Mouse (Mus musculus): ENCODE measurements around the gene Erich3. TPM values are rescaled to one million over a fixed set of nuclear protein-coding genes. Genes with fewer than 3 reads are reported as not detected.
A peak's percentile ranks its signal among the peaks of the same experiment; 100 is the strongest.

Gene Erich3
- polyA plus RNA-seq, 1 experiment from 2014 or later: 0.29 TPM

DNA sequence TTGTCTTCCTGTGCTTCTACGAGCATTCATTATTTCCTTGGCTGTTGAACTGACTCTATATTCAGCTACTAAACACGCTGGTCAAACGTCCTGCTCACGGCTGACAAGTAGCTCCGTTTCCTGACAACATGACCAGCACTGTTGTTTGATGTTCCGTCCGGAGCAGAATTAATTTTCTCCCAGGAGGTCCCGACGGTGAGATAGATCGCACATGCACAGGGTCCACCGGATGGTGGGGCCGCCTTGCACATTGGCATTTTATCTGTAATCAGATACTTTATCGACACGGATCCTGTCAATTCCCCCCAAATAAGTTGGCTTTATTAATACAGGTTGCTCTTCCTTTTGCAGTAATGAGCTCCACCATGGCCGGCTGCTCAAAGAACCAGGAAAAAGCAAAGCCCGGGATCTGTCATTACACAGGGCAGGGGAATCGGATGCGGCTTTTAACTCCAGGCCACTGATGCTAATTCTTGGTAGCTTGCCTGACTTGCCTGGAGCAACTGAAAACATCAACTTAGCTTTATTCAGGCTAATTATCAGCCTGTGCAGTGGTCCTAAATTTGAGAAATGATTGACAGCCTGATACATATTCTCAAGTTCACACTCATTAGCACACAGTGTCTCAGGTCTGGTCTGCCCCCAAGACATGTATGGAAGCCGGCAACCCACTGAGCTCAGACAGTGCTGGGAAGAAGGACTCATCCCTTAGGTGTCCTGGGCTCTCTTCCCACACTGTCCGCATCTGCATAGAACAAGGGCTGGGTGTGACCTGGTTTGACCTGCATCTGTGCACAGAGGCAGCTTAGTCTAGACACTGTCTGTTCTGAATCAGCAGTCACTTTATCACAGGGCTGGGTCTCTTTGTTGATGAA, 14.0 kb upstream of the Erich3 start:
- Histone ChIP-seq H3K27me3 (ENCODE audit: control insufficient read depth, insufficient read depth, low read length) (no peaks in the 10 kb centered on the region), H3K4me2 (replicated peaks; ENCODE audit: low read depth, low read length) (no peak overlapping the region), H3K9me3 (ENCODE audit: control insufficient read depth, low read length) (no peaks in the 10 kb centered on the region), H3K27ac (ENCODE audit: low read depth, low read length) (no peak overlapping the region), H3K4me1 (replicated peaks; ENCODE audit: control insufficient read depth, insufficient read depth, low read length) (no peaks in the 10 kb centered on the region), H3K36me3 (ENCODE audit: control insufficient read depth, insufficient read depth, low read length) (no peaks in the 10 kb centered on the region), H3K4me3 (ENCODE audit: low read depth, low read length) (no peak overlapping the region), H3K9ac (ENCODE audit: low read depth, low read length) (no peak overlapping the region)
- ATAC-seq (ENCODE audit: low FRiP score) (peak; percentile 72), DNase-seq (ENCODE audit: low spot score) (peak; percentile 31)
- WGBS: 48% methylated on average over 20 of the region's 20 CpGs

DNA sequence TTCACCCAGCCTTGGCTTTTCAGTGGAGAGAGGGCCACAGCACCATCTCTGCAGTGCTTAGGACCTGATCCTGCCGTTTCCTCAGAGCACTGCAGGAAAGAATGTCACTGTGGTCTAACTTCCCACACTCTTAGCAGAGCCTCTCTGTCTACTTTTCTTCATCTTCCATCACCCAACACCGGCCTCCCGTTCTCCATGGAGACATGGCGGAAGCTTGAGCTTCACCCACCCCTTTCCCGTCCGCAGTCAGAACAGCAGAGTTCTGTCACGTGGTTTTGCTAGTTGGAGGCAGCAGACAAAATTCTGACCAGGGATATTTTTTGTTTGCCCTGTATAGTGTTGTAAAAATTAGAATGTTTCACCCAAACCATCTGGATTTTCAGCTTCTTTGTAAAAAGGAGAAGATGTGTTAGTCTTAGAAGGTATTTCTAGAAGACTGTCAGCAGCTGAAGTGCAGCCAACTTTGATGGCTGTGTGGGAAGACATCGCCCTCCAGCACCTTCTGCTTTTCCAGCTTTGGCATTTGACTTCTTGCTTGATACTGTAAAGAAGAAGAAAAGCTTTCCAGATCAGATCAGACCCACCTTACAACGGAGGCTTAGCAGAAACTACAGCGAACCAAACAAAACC, 12.4 kb upstream of the Erich3 start:
- Histone ChIP-seq H3K27ac (ENCODE audit: low read depth, low read length) (no peak overlapping the region), H3K9me3 (ENCODE audit: control insufficient read depth, low read length) (no peaks in the 10 kb centered on the region), H3K36me3 (ENCODE audit: control insufficient read depth, insufficient read depth, low read length) (no peaks in the 10 kb centered on the region), H3K4me2 (replicated peaks; ENCODE audit: low read depth, low read length) (no peak overlapping the region), H3K4me1 (replicated peaks; ENCODE audit: control insufficient read depth, insufficient read depth, low read length) (no peaks in the 10 kb centered on the region), H3K9ac (ENCODE audit: low read depth, low read length) (no peak overlapping the region), H3K4me3 (ENCODE audit: low read depth, low read length) (no peak overlapping the region), H3K27me3 (ENCODE audit: control insufficient read depth, insufficient read depth, low read length) (no peaks in the 10 kb centered on the region)
- no peak for ATAC-seq (ENCODE audit: low FRiP score)
- WGBS: 87% methylated on average over 10 of the region's 10 CpGs
- no peak for DNase-seq (ENCODE audit: low spot score)

DNA sequence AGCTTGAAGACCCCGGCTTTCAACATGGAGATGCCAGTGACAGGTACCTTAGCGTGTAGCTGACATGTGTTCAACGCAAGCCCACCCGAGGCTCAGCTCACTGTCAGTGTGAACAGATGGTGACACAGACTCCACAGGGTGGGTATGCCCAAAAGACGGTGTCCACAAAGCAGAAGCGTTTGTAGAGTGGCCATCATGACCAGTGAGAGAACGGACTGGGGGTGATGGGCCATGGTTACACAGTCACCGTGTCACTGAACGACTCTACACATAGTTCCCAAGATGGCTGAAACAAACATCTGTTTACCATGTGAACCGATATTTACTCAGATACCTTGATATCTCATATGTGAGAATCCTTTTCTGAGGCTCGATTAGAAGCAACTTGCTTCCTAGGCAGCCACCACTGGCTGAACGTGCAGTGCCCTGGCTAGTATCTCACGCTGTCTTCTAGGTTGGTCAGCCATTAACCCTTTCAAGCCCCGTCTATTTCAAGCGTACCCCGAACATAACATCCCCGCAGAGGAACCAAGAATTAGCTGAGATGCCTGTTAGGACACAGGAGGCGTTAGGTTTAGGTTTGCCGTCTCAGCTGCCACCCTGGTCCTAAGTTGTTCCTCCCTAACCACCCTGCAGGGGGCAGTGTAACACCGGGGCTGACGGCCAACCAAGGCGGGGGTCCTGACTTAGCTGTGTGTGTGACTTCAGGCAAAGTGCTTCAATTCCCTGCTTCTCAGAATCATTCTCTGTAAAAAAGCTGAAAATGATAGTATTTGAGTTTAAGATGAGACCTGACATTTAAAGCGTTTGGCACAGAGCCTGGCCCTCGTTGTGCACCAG, 10.9 kb upstream of the Erich3 start:
- no peaks in the 10 kb centered on the region for H3K4me1 ChIP-seq (replicated peaks; ENCODE audit: control insufficient read depth, insufficient read depth, low read length)
- H3K9ac ChIP-seq (ENCODE audit: low read depth, low read length): no peak overlapping the region
- no peak overlapping the region for H3K4me3 ChIP-seq (ENCODE audit: low read depth, low read length)
- DNase-seq (ENCODE audit: low spot score) (peak; percentile 86), ATAC-seq (ENCODE audit: low FRiP score) (peak; percentile 55)
- no peak overlapping the region for H3K27ac ChIP-seq (ENCODE audit: low read depth, low read length)
- no peak overlapping the region for H3K4me2 ChIP-seq (replicated peaks; ENCODE audit: low read depth, low read length)
- no peaks in the 10 kb centered on the region for H3K27me3 ChIP-seq (ENCODE audit: control insufficient read depth, insufficient read depth, low read length)
- 48% methylated on average over 24 of the region's 24 CpGs for WGBS
- no peaks in the 10 kb centered on the region for H3K36me3 ChIP-seq (ENCODE audit: control insufficient read depth, insufficient read depth, low read length)
- no peaks in the 10 kb centered on the region for H3K9me3 ChIP-seq (ENCODE audit: control insufficient read depth, low read length)

DNA sequence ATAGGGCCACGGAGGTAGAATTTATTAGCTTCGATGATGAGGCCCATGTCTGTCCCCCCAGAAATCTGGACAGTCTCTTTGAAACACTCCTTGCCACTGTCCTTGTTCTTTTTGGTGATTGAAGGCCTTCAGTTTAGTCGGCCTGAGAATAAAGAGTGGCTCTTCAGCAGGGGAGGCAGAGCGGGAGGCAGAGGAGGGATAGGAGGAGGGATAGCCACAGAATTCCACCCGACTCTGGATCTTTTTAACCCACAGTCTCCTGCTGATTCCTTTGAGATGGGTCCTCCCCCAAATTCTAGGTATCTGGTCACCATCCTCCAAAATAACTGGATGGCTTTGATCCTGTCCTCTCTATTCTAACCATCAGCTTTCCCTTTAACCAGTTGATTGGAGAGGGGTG, 10.2 kb upstream of the Erich3 start:
- WGBS: 57% methylated on average over 5 of the region's 5 CpGs
- H3K4me3 ChIP-seq (ENCODE audit: low read depth, low read length): no peak overlapping the region
- H3K9ac ChIP-seq (ENCODE audit: low read depth, low read length): no peak overlapping the region
- H3K4me1 ChIP-seq (replicated peaks; ENCODE audit: control insufficient read depth, insufficient read depth, low read length): no peaks in the 10 kb centered on the region
- no peak overlapping the region for H3K4me2 ChIP-seq (replicated peaks; ENCODE audit: low read depth, low read length)
- ATAC-seq (ENCODE audit: low FRiP score) (peak; percentile 11; the same call in 1 of the 2 replicates), DNase-seq (ENCODE audit: low spot score) (no peak)
- no peaks in the 10 kb centered on the region for H3K27me3 ChIP-seq (ENCODE audit: control insufficient read depth, insufficient read depth, low read length)
- no peaks in the 10 kb centered on the region for H3K9me3 ChIP-seq (ENCODE audit: control insufficient read depth, low read length)
- no peaks in the 10 kb centered on the region for H3K36me3 ChIP-seq (ENCODE audit: control insufficient read depth, insufficient read depth, low read length)
- H3K27ac ChIP-seq (ENCODE audit: low read depth, low read length): no peak overlapping the region

DNA sequence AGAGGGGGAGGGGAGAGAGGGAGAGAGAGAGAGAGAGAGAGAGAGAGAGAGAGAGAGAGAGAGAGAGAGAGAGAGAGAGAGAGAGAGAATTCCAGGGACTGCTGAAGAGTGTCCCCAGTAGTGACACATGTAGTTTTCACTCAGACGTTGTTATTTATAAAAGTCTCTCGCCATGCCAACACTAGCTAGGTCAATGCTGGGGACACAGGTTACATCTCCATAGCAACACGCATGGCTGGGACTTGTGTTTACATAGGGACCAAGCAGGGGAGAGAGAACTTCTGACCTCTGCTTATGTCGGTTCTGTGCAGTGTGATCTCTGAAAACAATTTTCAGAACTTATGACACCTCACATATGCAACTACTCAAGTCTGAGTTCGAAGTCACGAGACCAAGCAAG, 9.4 kb upstream of the Erich3 start:
- H3K27me3 ChIP-seq (ENCODE audit: control insufficient read depth, insufficient read depth, low read length): no peaks in the 10 kb centered on the region
- no peak overlapping the region for H3K9ac ChIP-seq (ENCODE audit: low read depth, low read length)
- no peak overlapping the region for H3K4me3 ChIP-seq (ENCODE audit: low read depth, low read length)
- no peak overlapping the region for H3K27ac ChIP-seq (ENCODE audit: low read depth, low read length)
- H3K36me3 ChIP-seq (ENCODE audit: control insufficient read depth, insufficient read depth, low read length): no peaks in the 10 kb centered on the region
- H3K4me2 ChIP-seq (replicated peaks; ENCODE audit: low read depth, low read length): no peak overlapping the region
- H3K4me1 ChIP-seq (replicated peaks; ENCODE audit: control insufficient read depth, insufficient read depth, low read length): no peaks in the 10 kb centered on the region
- ATAC-seq (ENCODE audit: low FRiP score) (no peak), DNase-seq (ENCODE audit: low spot score) (no peak)
- WGBS: 46% methylated on average over 6 of the region's 6 CpGs
- H3K9me3 ChIP-seq (ENCODE audit: control insufficient read depth, low read length): no peaks in the 10 kb centered on the region

DNA sequence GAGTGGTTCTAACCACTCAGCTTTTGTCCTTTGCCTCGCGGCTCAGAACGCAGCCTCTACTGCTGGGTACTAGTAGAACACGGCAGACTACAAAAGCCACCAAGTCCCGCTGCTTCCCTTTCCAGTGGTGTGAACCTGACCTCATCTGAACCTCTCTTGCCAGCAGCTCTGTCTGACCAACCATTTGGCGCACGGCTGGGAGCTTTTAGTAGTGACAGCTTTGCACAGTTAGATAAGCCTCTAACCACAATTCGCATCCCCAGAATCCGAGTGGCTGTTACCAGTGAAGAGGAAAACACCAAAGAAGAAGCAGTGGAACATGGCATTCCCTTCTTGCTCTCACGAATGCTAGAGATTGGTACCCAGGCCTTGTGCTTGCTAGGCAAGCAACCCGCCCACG, 8.8 kb upstream of the Erich3 start:
- Histone ChIP-seq H3K27me3 (ENCODE audit: control insufficient read depth, insufficient read depth, low read length) (no peaks in the 10 kb centered on the region), H3K4me3 (ENCODE audit: low read depth, low read length) (no peak overlapping the region), H3K36me3 (ENCODE audit: control insufficient read depth, insufficient read depth, low read length) (no peaks in the 10 kb centered on the region), H3K4me2 (replicated peaks; ENCODE audit: low read depth, low read length) (no peak overlapping the region), H3K4me1 (replicated peaks; ENCODE audit: control insufficient read depth, insufficient read depth, low read length) (no peaks in the 10 kb centered on the region), H3K27ac (ENCODE audit: low read depth, low read length) (no peak overlapping the region), H3K9ac (ENCODE audit: low read depth, low read length) (no peak overlapping the region), H3K9me3 (ENCODE audit: control insufficient read depth, low read length) (no peaks in the 10 kb centered on the region)
- DNase-seq (ENCODE audit: low spot score): no peak
- ATAC-seq (ENCODE audit: low FRiP score): no peak
- WGBS: 75% methylated on average over 12 of the region's 12 CpGs

DNA sequence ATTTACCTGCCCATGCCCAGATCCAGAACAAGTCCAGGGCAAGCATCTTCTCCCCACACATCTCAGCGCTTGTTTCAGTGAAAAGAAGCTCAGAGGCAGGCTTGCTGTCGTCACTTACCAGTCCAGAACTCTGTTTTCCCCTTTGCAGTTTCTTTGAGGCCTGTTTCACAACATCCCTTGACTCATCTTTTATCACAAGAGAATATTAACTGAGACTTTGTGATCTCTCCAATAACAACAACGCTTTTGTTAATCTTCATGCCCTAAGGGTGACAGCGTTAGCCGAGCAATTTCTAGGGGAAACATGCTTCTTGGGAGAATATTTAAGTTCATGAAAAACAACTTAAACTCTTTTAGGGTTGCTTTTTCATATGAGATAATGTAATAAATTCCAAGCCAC, 7.9 kb upstream of the Erich3 start:
- no peaks in the 10 kb centered on the region for H3K36me3 ChIP-seq (ENCODE audit: control insufficient read depth, insufficient read depth, low read length)
- no peak for DNase-seq (ENCODE audit: low spot score)
- WGBS: 91% methylated on average over 5 of the region's 5 CpGs

DNA sequence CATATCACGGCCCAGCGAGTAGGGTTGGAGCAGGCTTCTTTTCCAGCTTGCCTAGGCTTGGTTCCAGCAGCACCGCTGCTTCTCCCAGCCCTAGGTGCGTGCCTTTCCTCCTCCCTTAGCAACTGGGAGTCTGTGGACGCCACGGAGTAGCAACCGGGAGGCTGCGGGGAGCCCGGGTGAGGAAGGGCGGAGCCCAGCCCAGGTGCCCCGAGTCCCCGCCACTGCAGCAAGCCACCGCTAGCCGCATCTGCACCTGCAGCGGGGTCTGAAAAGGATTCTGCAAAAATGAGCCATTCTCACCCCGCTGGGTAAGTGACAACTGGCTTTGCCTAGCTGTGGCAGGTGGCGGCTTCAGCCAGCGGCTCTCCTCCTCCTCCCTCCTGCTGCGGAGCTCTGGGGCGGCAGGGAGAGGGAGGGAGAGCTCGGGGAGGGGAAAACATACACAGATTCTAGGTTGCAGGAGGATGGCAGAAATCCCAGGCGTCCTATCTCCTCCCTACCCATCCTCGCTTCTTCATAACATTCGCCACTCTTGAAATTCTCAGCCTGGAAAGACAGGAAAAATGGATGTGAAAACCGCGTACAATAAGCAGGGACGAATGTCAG, 420 bp downstream of the Erich3 start:
- no peaks in the 10 kb centered on the region for H3K9me3 ChIP-seq (ENCODE audit: control insufficient read depth, low read length)
- H3K4me2 ChIP-seq (replicated peaks; ENCODE audit: low read depth, low read length): peak overlapping the region; percentile 51
- 0 out of 2 replicates have a peak overlapping the region, but pooled peaks have one; percentile 4 for H3K27ac ChIP-seq (ENCODE audit: low read depth, low read length)
- peak overlapping the region; percentile 36 for H3K4me3 ChIP-seq (ENCODE audit: low read depth, low read length)
- peak overlapping the region; percentile 37 for H3K9ac ChIP-seq (ENCODE audit: low read depth, low read length)
- peak; percentile 61 for DNase-seq (ENCODE audit: low spot score)
- H3K27me3 ChIP-seq (ENCODE audit: control insufficient read depth, insufficient read depth, low read length): no peaks in the 10 kb centered on the region
- no peaks in the 10 kb centered on the region for H3K4me1 ChIP-seq (replicated peaks; ENCODE audit: control insufficient read depth, insufficient read depth, low read length)
- peak; percentile 88 for ATAC-seq (ENCODE audit: low FRiP score)
- 5% methylated on average over 21 of the region's 27 CpGs for WGBS
- H3K36me3 ChIP-seq (ENCODE audit: control insufficient read depth, insufficient read depth, low read length): no peaks in the 10 kb centered on the region

More for the DNA sequence above, 7.9 kb upstream of the Erich3 start:
- Histone ChIP-seq H3K9me3 (ENCODE audit: control insufficient read depth, low read length) (no peaks in the 10 kb centered on the region), H3K27me3 (ENCODE audit: control insufficient read depth, insufficient read depth, low read length) (no peaks in the 10 kb centered on the region), H3K4me3 (ENCODE audit: low read depth, low read length) (no peak overlapping the region), H3K9ac (ENCODE audit: low read depth, low read length) (no peak overlapping the region), H3K4me1 (replicated peaks; ENCODE audit: control insufficient read depth, insufficient read depth, low read length) (no peaks in the 10 kb centered on the region), H3K27ac (ENCODE audit: low read depth, low read length) (no peak overlapping the region), H3K4me2 (replicated peaks; ENCODE audit: low read depth, low read length) (no peak overlapping the region)
- ATAC-seq (ENCODE audit: low FRiP score): no peak

Measured in hindbrain, embryonic 11.5 days (tissue).